Mouse (Mus musculus) left cerebral cortex, adult 11 months (tissue): Measurements from ENCODE around the gene Hcar1.

ENCODE experiments used
- DNase-seq: peaks from one replicate; pipeline ENCODE4 v3.0.0; 2022; ENCODE audit warnings: low spot score

Gene Hcar1

GRCm38 (mm10) chr5:123879928-123880327, at the start of gene Hcar1:
Gene Hcar1 (minus strand): TSS chr5:123880020.
- DNase-seq: no peak

GRCm38 (mm10) chr5:123927118-123927517, 47.3 kb upstream of the Hcar1 start, which contains the start of gene Gm43518:
Gene Gm43518 (plus strand): TSS chr5:123927418.
- DNase-seq: no peak

GRCm38 (mm10) chr5:123922112-123922511, 42.3 kb upstream of the Hcar1 start:
- DNase-seq: no peak

- DNase-seq: no peak
Observed at GRCm38 (mm10) chr5:123914852-123915251, 35.0 kb upstream of the Hcar1 start.

GRCm38 (mm10) chr5:123907631-123907977, 27.8 kb upstream of the Hcar1 start:
- no peak for DNase-seq

GRCm38 (mm10) chr5:123906976-123907630, 27.3 kb upstream of the Hcar1 start, which contains the start of gene Denr:
Gene Denr (plus strand): TSS chr5:123907175.
- peak; percentile 94 for DNase-seq

GRCm38 (mm10) chr5:123906146-123906975, 26.5 kb upstream of the Hcar1 start:
- DNase-seq: no peak

GRCm38 (mm10) chr5:123904059-123904672, 24.3 kb upstream of the Hcar1 start:
- DNase-seq: no peak

GRCm38 (mm10) chr5:123897352-123897751, 17.5 kb upstream of the Hcar1 start:
- DNase-seq: no peak

- no peak for DNase-seq
Observed at GRCm38 (mm10) chr5:123896395-123896794, 16.6 kb upstream of the Hcar1 start.

GRCm38 (mm10) chr5:123893520-123893919, 13.7 kb upstream of the Hcar1 start:
- no peak for DNase-seq

GRCm38 (mm10) chr5:123891669-123892068, 11.8 kb upstream of the Hcar1 start:
- no peak for DNase-seq

GRCm38 (mm10) chr5:123890987-123891386, 11.2 kb upstream of the Hcar1 start:
- no peak for DNase-seq

- DNase-seq: no peak
Observed at GRCm38 (mm10) chr5:123890312-123890711, 10.5 kb upstream of the Hcar1 start.

- no peak for DNase-seq
Observed at GRCm38 (mm10) chr5:123886365-123886764, 6.5 kb upstream of the Hcar1 start.

GRCm38 (mm10) chr5:123884332-123884731, 4.5 kb upstream of the Hcar1 start:
- no peak for DNase-seq

- DNase-seq: no peak
Observed at GRCm38 (mm10) chr5:123883891-123884290, 4.1 kb upstream of the Hcar1 start.

- DNase-seq: no peak
Observed at GRCm38 (mm10) chr5:123880778-123881177, 958 bp upstream of the Hcar1 start.

GRCm38 (mm10) chr5:123878056-123878455, 1.8 kb downstream of the Hcar1 start:
- DNase-seq: no peak

GRCm38 (mm10) chr5:123874177-123874576, 5.6 kb downstream of the Hcar1 start:
- DNase-seq: no peak

GRCm38 (mm10) chr5:123869615-123870014, 10.2 kb downstream of the Hcar1 start:
- DNase-seq: no peak

- DNase-seq: no peak
Observed at GRCm38 (mm10) chr5:123866457-123866856, 13.4 kb downstream of the Hcar1 start.

- DNase-seq: no peak
Observed at GRCm38 (mm10) chr5:123865365-123865764, 14.5 kb downstream of the Hcar1 start, which contains the start of gene Hcar2. Gene Hcar2 (minus strand): TSS chr5:123865499.
